In genomic region chr7:127703561-127704178, GRCm38 (mm10) we compare ENCODE assay signal across 27 mouse cellular contexts. TPM values are rescaled to one million over a fixed set of nuclear protein-coding genes. Genes with fewer than 3 reads are reported as not detected.
DNase-seq lines count a peak whose midpoint lies in the region; ATAC-seq and TF ChIP-seq lines count a peak whose summit lies in the region.
"Had no signal": no experiment of that assay in that cellular context is flagged by ENCODE, and none has a peak within 500 bp of the region (broad histone marks: within the 10 kb centered on the region; RNA-seq: fewer than 3 reads in every experiment).

No protein-coding gene starts in this region.

- H3K4me2 ChIP-seq in liver, postnatal 0 days (ENCODE audit: low read depth, low read length): no peak overlapping the region
- H3K4me2 ChIP-seq in liver, embryonic 12.5 days: no peak overlapping the region
- no peak overlapping the region for H3K4me2 ChIP-seq in kidney, embryonic 16.5 days (replicated peaks; ENCODE audit: low read depth, low read length)
- H3K4me2 ChIP-seq: heart, embryonic 15.5 days; limb, embryonic 13.5 days; lung, embryonic 14.5 days; midbrain, embryonic 15.5 days; stomach, embryonic 15.5 days had no signal

- 0 out of 2 replicates have a peak, but pooled peaks cover 9% of the 10 kb centered on the region for H3K36me3 ChIP-seq in liver, postnatal 0 days (replicated peaks; ENCODE audit: insufficient read depth, low read length)
- peaks cover 44% of the 10 kb centered on the region for H3K36me3 ChIP-seq in liver, embryonic 12.5 days
- peaks cover 35% of the 10 kb centered on the region for H3K36me3 ChIP-seq in kidney, embryonic 16.5 days (ENCODE audit: insufficient read depth, low read length)

- DNase-seq in cerebellum, adult 9-11 months: peak; percentile 59
- DNase-seq in cerebellum, postnatal 4 days (ENCODE audit: low spot score in 2 of 2): no peak
- DNase-seq in liver, postnatal 0 days: no peak
- no peak for DNase-seq in thymus, postnatal 10 days (ENCODE audit: low spot score in 2 of 2)
- no peak for DNase-seq in embryo, embryonic 11 days
- DNase-seq in left cerebral cortex, postnatal 36 days (ENCODE audit: low spot score in 2 of 2): no peak
- DNase-seq: adrenal gland, postnatal 25 days; heart, adult 18-20 months; heart, postnatal 4 days; lung, embryonic 14.5 days; lung, postnatal 36 days; thymus, adult 18-20 months had no signal

- no peak for TF ChIP-seq CTCF in liver, postnatal 0 days (IDR thresholded peaks at IDR 0.05; ENCODE audit: low read depth)

- TF ChIP-seq EP300 in liver, postnatal 0 days (IDR thresholded peaks at IDR 0.05; ENCODE audit: low read depth): no peak

- peaks cover 12% of the 10 kb centered on the region for H3K4me1 ChIP-seq in liver, postnatal 0 days (ENCODE audit: insufficient read depth)
- H3K4me1 ChIP-seq in liver, embryonic 12.5 days: peaks cover 37% of the 10 kb centered on the region
- peaks cover 21% of the 10 kb centered on the region for H3K4me1 ChIP-seq in kidney, embryonic 16.5 days (ENCODE audit: insufficient read depth, low read length)

- no peaks in the 10 kb centered on the region for H3K27me3 ChIP-seq in liver, postnatal 0 days (ENCODE audit: insufficient read depth, low read length)
- no peaks in the 10 kb centered on the region for H3K27me3 ChIP-seq in liver, embryonic 12.5 days (replicated peaks)
- H3K27me3 ChIP-seq in kidney, embryonic 16.5 days (ENCODE audit: insufficient read depth, low read length): no peaks in the 10 kb centered on the region
- H3K27me3 ChIP-seq: CH12.LX; heart, embryonic 15.5 days; limb, embryonic 13.5 days; midbrain, embryonic 15.5 days; stomach, embryonic 15.5 days had no signal

- 73% methylated on average over 8 of the region's 8 CpGs for WGBS in liver, postnatal 0 days (ENCODE audit: insufficient replicate concordance)
- 78% methylated on average over 8 of the region's 8 CpGs for WGBS in liver, embryonic 12.5 days (ENCODE audit: insufficient replicate concordance)
- WGBS in kidney, embryonic 16.5 days: 81% methylated on average over 8 of the region's 8 CpGs

- ATAC-seq in liver, postnatal 0 days: no peak
- ATAC-seq in liver, embryonic 12.5 days: no peak
- ATAC-seq in kidney, embryonic 16.5 days (ENCODE audit: low FRiP score, low TSS enrichment): no peak
- ATAC-seq: midbrain, embryonic 15.5 days had no signal

- no peaks in the 10 kb centered on the region for H3K9me3 ChIP-seq in liver, postnatal 0 days (ENCODE audit: low read length)
- H3K9me3 ChIP-seq in liver, embryonic 12.5 days (replicated peaks): no peaks in the 10 kb centered on the region
- H3K9me3 ChIP-seq in kidney, embryonic 16.5 days (ENCODE audit: low read length): no peaks in the 10 kb centered on the region
- H3K9me3 ChIP-seq: embryonic facial prominence, embryonic 10.5 days; heart, embryonic 15.5 days; limb, embryonic 13.5 days; midbrain, embryonic 15.5 days; stomach, embryonic 15.5 days had no signal

- intact Hi-C loops in left cerebral cortex, postnatal 36 days (cut with DNase I): no loop called here

- H3K9ac ChIP-seq in liver, postnatal 0 days (replicated peaks): no peak overlapping the region
- H3K9ac ChIP-seq in liver, embryonic 12.5 days: no peak overlapping the region
- H3K9ac ChIP-seq in kidney, embryonic 16.5 days (replicated peaks; ENCODE audit: low read length): no peak overlapping the region; the same call in 1 of the 2 replicates
- H3K9ac ChIP-seq: heart, embryonic 15.5 days; lung, embryonic 14.5 days; midbrain, embryonic 15.5 days; stomach, embryonic 15.5 days had no signal

- H3K27ac ChIP-seq in liver, postnatal 0 days (ENCODE audit: low read depth): peak overlapping the region; percentile 55
- no peak overlapping the region for H3K27ac ChIP-seq in liver, embryonic 12.5 days
- peak overlapping the region; percentile 78 for H3K27ac ChIP-seq in kidney, embryonic 16.5 days (ENCODE audit: low read length)
- H3K27ac ChIP-seq: heart, embryonic 15.5 days; limb, embryonic 13.5 days; midbrain, embryonic 15.5 days; stomach, embryonic 15.5 days had no signal

- H3K4me3 ChIP-seq in liver, postnatal 0 days (ENCODE audit: low read depth, low read length): no peak overlapping the region
- H3K4me3 ChIP-seq in liver, embryonic 12.5 days: no peak overlapping the region
- no peak overlapping the region for H3K4me3 ChIP-seq in kidney, embryonic 16.5 days (ENCODE audit: low read length)
- H3K4me3 ChIP-seq: embryonic facial prominence, embryonic 10.5 days; heart, embryonic 15.5 days; limb, embryonic 13.5 days; midbrain, embryonic 15.5 days; myocyte; stomach, embryonic 15.5 days had no signal

RNA-seq across cellular contexts. Expression of gene Bcl7c, which starts 5.1 kb away (rescaled TPM):
- polyA plus RNA-seq in liver, postnatal 0 days (2015; fragmentation: Nextera tagmentation; extraction: Ambion mirVana): 20.1 and 26.5 TPM in 2 replicates
- 40.6 and 43.6 TPM in 2 replicates for polyA plus RNA-seq in liver, embryonic 12.5 days (2016; fragmentation: Nextera tagmentation; extraction: Ambion mirVana)
- 50.5 and 54.5 TPM in 2 replicates for polyA plus RNA-seq in kidney, embryonic 16.5 days (2015; fragmentation: Nextera tagmentation; extraction: Ambion mirVana)
- total RNA-seq in left cerebral cortex, postnatal 36 days (2021): 10 to 100 TPM; 37.9 to 47.9 TPM

RNA-seq across cellular contexts. Expression of gene Ctf1, which starts 8.9 kb away (rescaled TPM):
- polyA plus RNA-seq in liver, postnatal 0 days (2015; fragmentation: Nextera tagmentation; extraction: Ambion mirVana): 7.9 and 10.0 TPM in 2 replicates
- polyA plus RNA-seq in liver, embryonic 12.5 days (2016; fragmentation: Nextera tagmentation; extraction: Ambion mirVana): 3.6 and 4.6 TPM in 2 replicates
- 14.0 and 14.7 TPM in 2 replicates for polyA plus RNA-seq in kidney, embryonic 16.5 days (2015; fragmentation: Nextera tagmentation; extraction: Ambion mirVana)
- total RNA-seq in left cerebral cortex, postnatal 36 days (2021): 1 to 10 TPM; 2.4 to 2.5 TPM
- total RNA-seq: CH12.LX had no signal

RNA-seq across cellular contexts. Expression of gene Ctf2, which starts 28.3 kb away (rescaled TPM):
- not detected in 2 replicates for polyA plus RNA-seq in liver, postnatal 0 days (2015; fragmentation: Nextera tagmentation; extraction: Ambion mirVana)
- polyA plus RNA-seq in liver, embryonic 12.5 days (2016; fragmentation: Nextera tagmentation; extraction: Ambion mirVana): 0.13 and 0.26 TPM in 2 replicates
- 0.15 and 0.32 TPM in 2 replicates for polyA plus RNA-seq in kidney, embryonic 16.5 days (2015; fragmentation: Nextera tagmentation; extraction: Ambion mirVana)
- not detected for total RNA-seq in left cerebral cortex, postnatal 36 days (2021)
- total RNA-seq: adrenal gland, postnatal 25 days; CH12.LX; gastrocnemius, adult 8-10 months; heart, adult 18-20 months; heart, postnatal 4 days; layer of hippocampus, postnatal 14 days; left cerebral cortex, postnatal 10 days; megakaryocyte-erythroid progenitor cell, adult 5-6 weeks had no signal
- polyA plus RNA-seq: large intestine, adult 2 months; lung, embryonic 14.5 days; spleen, adult 2 months had no signal

RNA-seq across cellular contexts. Expression of gene Fbxl19, which starts 40.7 kb away (rescaled TPM):
- polyA plus RNA-seq in liver, postnatal 0 days (2015; fragmentation: Nextera tagmentation; extraction: Ambion mirVana): 1.6 and 1.9 TPM in 2 replicates
- polyA plus RNA-seq in liver, embryonic 12.5 days (2016; fragmentation: Nextera tagmentation; extraction: Ambion mirVana): 3.7 TPM in 2 replicates
- polyA plus RNA-seq in kidney, embryonic 16.5 days (2015; fragmentation: Nextera tagmentation; extraction: Ambion mirVana): 5.4 TPM in 2 replicates
- 10 to 100 TPM; 73.2 to 84.6 TPM for total RNA-seq in left cerebral cortex, postnatal 36 days (2021)
